Mouse (Mus musculus) G1E (cell line): Measurements from ENCODE around the gene Myo1c. TPM values are rescaled to one million over a fixed set of nuclear protein-coding genes. Genes with fewer than 3 reads are reported as not detected.
"Not testable (repeated sequence)": the region's sequence is repeated elsewhere in the genome, so short reads cannot be mapped to it uniquely, and the experiment has no call there.

Experiments used
- ATAC-seq: 2 replicates; pipeline ENCODE4 v1.8.0; 2016; ENCODE audit warnings: mild to moderate bottlenecking; ENCODE audit not compliant: insufficient number of reproducible peaks, poor library complexity, low FRiP score, severe bottlenecking; ENCODE audit errors: extremely low read depth
- DNase-seq: peaks from one replicate; pipeline ENCODE4 v3.0.0; 2012; ENCODE audit warnings: low spot score
- H3K27me3 ChIP-seq: 2 replicates; pipeline ENCODE4 v1.6.1; 2012; ENCODE audit warnings: mild to moderate bottlenecking, low read length, inconsistent platforms; ENCODE audit not compliant: insufficient read depth
- H3K36me3 ChIP-seq: replicated peaks from 2 replicates; pipeline ENCODE3; 2012; ENCODE audit warnings: mild to moderate bottlenecking, inconsistent platforms
- H3K4me1 ChIP-seq: 2 replicates; pipeline ENCODE4 v1.6.1; 2012; ENCODE audit warnings: low read depth, low read length, inconsistent platforms, mixed read lengths; ENCODE audit not compliant: insufficient read depth
- H3K4me3 ChIP-seq: 2 replicates; pipeline ENCODE4 v1.5.1; 2012; ENCODE audit warnings: low read depth, mild to moderate bottlenecking, inconsistent platforms, low read length, moderate library complexity, mixed read lengths
- H3K9me3 ChIP-seq: replicated peaks from 2 replicates; pipeline ENCODE4 v1.6.1; 2012; ENCODE audit warnings: inconsistent platforms
- CTCF ChIP-seq: IDR thresholded peaks from 2 replicates; pipeline ENCODE4 v1.5.1; 2012; ENCODE audit warnings: low read depth, low read length, inconsistent platforms, mixed read lengths
- GATA1 ChIP-seq: IDR thresholded peaks from 2 replicates; pipeline ENCODE4 v1.6.1; 2012; ENCODE audit warnings: borderline replicate concordance, low read length, inconsistent platforms, mixed read lengths
- GATA2 ChIP-seq: IDR thresholded peaks from 2 replicates; pipeline ENCODE4 v1.6.1; 2012; ENCODE audit warnings: low read depth, low read length, inconsistent platforms, borderline replicate concordance
- POLR2AphosphoS5 ChIP-seq: IDR thresholded peaks from 2 replicates; pipeline ENCODE4 v1.6.1; 2012; ENCODE audit warnings: low read depth, low read length, inconsistent platforms; ENCODE audit not compliant: insufficient replicate concordance
- TAL1 ChIP-seq: conservative IDR thresholded peaks from 2 replicates; pipeline ENCODE4 v1.6.1; 2012; ENCODE audit warnings: low read depth, low read length, inconsistent platforms, mixed read lengths
- polyA plus RNA-seq: library from polyadenylated mRNA; stranded (reverse); fragments of >175 nt; gene quantifications from 2 replicates; pipeline ENCODE4 v1.2.3, GENCODE M21; 2012
- total RNA-seq, 2 experiments: library from RNA; stranded (forward) in 1 of 2; stranded (reverse) in 1 of 2; fragments of 200-1000 nt in 1 of 2; fragments of >200 nt in 1 of 2; fragmentation: Nextera tagmentation in 1 of 2; gene quantifications; 2 replicates each; pipeline ENCODE4 v1.2.3; 2014 to 2017

The Myo1c gene
- total and polyA plus RNA-seq, 3 experiments, result 24.0 to 38.6 (median 35.0) TPM

DNA sequence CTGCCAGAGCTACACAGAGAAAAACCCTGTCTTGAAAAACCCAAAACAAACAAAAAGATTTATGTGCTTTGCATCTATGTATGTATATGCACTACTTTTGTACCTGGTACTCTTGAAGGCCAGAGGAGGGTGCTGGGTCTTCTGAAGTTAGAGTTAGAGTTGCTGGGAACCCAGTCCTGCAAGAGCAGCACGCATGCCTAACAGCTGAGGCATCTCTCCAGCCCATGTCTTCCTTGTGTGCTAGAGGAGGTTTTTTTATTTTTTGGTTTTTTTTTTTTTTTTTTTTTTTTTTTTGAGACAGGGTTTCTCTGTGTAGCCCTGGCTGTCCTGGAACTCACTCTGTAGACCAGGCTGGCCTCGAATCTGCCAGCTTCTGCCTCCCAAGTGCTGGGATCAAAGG lies 37.8 kb downstream of the Myo1c start:
- Histone ChIP-seq H3K36me3 (peaks cover 91% of the 10 kb centered on the region), H3K9me3 (peaks cover 3% of the 10 kb centered on the region), H3K27me3 (no peaks in the 10 kb centered on the region), H3K4me3 (no peak overlapping the region), H3K4me1 (peaks cover 29% of the 10 kb centered on the region)
- DNase-seq, result no peak
- no peak for ATAC-seq
- TF ChIP-seq GATA2 (no peak), GATA1 (no peak), TAL1 (no peak), POLR2AphosphoS5 (no peak), CTCF (no peak)

DNA sequence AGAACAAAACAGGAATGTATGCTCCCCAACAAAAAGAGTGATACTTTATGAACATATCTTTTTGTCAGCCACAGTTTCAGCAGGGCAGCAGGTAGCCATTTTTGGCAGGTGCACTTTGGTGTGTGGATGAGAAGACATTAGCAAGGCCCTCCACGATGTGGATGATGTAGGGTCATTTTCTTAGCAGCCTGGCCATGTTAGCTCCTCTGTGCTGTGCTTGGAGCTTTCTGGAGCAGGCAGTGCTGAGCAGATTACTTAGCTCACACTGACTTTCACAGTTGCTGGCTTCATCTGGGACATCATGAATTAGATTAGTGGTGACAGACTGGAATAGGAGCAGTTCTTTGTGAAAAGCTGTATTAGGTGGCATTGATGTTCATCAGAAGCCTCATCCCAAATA lies 39.7 kb downstream of the Myo1c start:
- no peaks in the 10 kb centered on the region for H3K27me3 ChIP-seq
- no peak for DNase-seq
- H3K4me1 ChIP-seq, result peaks cover 24% of the 10 kb centered on the region
- H3K9me3 ChIP-seq, result no peaks in the 10 kb centered on the region
- TF ChIP-seq CTCF, result no peak
- no peak for TF ChIP-seq TAL1
- no peak for TF ChIP-seq POLR2AphosphoS5
- no peak for TF ChIP-seq GATA1
- no peak for TF ChIP-seq GATA2
- no peak overlapping the region for H3K4me3 ChIP-seq
- ATAC-seq, result no peak
- H3K36me3 ChIP-seq, result peaks cover 91% of the 10 kb centered on the region

DNA sequence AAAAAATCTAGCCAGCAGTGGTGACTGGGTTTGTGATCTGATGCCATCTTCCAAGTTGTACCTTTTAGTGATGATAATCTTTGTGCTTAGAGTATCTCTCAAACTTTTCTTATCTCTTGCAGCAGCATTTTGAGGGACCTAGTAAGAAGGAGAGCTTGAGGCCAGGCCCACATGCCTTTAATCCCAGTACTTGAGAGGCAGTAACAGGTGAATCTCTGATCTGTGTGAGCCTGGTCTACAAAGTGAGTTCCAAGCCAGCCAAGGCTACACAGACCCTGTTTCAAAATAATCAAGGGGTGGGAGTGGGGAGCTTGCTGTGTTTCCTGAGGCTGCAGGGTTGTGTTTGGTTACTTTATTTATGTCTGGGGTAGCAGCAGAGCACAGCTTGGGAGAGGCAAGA lies 40.7 kb downstream of the Myo1c start:
- Histone ChIP-seq H3K36me3 (peaks cover 91% of the 10 kb centered on the region), H3K27me3 (no peaks in the 10 kb centered on the region), H3K9me3 (no peaks in the 10 kb centered on the region), H3K4me3 (no peak overlapping the region), H3K4me1 (peaks cover 21% of the 10 kb centered on the region)
- ATAC-seq, result no peak
- TF ChIP-seq CTCF (no peak), TAL1 (no peak), GATA2 (no peak), POLR2AphosphoS5 (no peak), GATA1 (no peak)
- no peak for DNase-seq

DNA sequence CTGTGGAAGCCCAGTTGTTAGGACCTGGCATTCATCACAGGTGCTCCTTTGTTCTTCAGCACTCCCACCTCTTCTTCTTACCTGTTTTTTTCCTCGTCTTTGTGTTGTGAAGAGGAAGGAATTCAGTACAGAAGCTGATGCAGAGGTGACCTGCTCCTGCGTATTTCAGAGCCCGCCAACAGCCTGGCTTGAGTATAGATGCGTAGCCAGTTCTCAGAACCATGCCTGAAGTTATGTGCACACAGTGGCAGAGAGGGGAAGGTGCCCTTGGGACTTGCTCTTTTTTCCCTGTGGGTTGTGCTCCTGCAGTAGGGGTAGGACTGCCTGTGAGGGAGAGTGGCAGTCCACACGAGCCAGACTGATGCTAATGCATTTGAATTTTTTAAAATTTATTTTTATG lies 43.3 kb downstream of the Myo1c start:
- Histone ChIP-seq H3K9me3 (no peaks in the 10 kb centered on the region), H3K27me3 (no peaks in the 10 kb centered on the region), H3K4me1 (peaks cover 12% of the 10 kb centered on the region; the same call in 1 of the 2 replicates), H3K36me3 (peaks cover 97% of the 10 kb centered on the region), H3K4me3 (no peak overlapping the region)
- TF ChIP-seq CTCF (no peak), GATA2 (no peak), GATA1 (no peak), TAL1 (no peak), POLR2AphosphoS5 (no peak)
- DNase-seq (no peak), ATAC-seq (no peak)

DNA sequence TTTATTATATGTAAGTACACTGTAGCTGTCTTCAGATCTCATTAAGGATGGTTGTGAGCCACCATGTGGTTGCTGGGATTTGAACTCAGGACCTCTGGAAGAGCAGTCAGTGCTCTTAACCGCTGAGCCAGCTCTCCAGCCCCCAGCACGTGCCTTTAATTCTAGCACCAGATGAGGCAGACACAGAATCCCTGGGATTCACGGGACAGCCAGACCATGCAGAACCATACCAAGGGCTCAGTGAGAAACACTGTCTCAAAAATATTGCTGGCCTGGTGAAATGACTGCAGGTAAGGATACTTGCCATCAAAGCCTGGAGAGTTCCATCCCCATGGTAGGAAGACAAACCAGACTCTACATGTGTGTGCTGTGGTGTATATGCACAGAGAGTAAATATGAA lies 47.2 kb downstream of the Myo1c start:
- Histone ChIP-seq H3K4me1 (peaks cover 10% of the 10 kb centered on the region; the same call in 1 of the 2 replicates), H3K36me3 (peaks cover 95% of the 10 kb centered on the region)
- not testable (repeated sequence) for H3K9me3 ChIP-seq, DNase-seq, H3K4me3 ChIP-seq, ATAC-seq, H3K27me3 ChIP-seq

DNA sequence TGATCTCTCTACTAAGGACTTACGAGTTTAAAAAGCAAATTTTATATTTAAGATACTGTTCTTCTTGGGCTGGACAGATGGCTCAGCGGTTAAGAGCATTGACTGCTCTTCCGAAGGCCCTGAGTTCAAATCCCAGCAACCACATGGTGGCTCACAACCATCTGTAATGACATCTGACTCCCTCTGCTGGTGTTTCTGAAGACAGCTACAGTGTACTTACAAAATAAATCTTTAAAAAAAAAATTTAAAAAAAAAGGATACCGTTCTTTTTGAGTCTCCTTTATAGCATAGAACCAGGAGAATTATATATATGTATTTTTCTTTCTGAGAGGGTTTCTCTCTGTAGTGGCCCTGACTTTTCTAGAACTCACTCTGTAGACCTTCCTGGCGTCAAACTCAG lies 50.3 kb downstream of the Myo1c start:
- no peak for ATAC-seq
- Histone ChIP-seq H3K4me3 (no peak overlapping the region), H3K27me3 (no peaks in the 10 kb centered on the region), H3K36me3 (peaks cover 95% of the 10 kb centered on the region), H3K4me1 (peaks cover 3% of the 10 kb centered on the region; the same call in 1 of the 2 replicates), H3K9me3 (no peaks in the 10 kb centered on the region)
- no peak for DNase-seq
- TF ChIP-seq GATA2 (no peak), POLR2AphosphoS5 (no peak), CTCF (no peak), TAL1 (no peak), GATA1 (no peak)

DNA sequence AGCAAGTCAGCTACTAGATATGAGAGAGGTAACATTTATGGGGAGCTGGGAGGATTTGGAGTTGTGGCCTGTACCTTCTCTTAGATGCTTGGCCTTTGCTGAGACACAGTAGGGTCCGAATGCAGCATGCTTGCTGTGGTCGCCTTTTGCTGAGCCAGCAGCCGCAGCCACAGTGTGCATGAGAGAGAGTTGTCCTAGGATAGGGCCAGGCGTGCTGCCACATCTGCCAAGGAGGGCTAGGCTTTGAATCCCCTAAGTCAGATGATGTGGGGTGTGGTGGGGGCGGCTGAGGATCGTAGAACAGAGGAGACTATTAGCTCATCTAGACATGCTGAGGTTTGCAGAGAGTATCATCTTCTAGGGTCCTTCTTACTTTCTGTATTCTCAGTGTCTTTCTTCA lies 52.5 kb downstream of the Myo1c start:
- Histone ChIP-seq H3K9me3 (no peaks in the 10 kb centered on the region), H3K4me3 (no peak overlapping the region), H3K27me3 (no peaks in the 10 kb centered on the region), H3K4me1 (peaks cover 3% of the 10 kb centered on the region; the same call in 1 of the 2 replicates), H3K36me3 (peaks cover 93% of the 10 kb centered on the region)
- TF ChIP-seq POLR2AphosphoS5, result 0 out of 2 replicates have a peak, but pooled peaks have one; percentile 33
- TF ChIP-seq TAL1, result no peak
- DNase-seq (no peak), ATAC-seq (no peak)
